Mouse (Mus musculus) forebrain, postnatal 0 days (tissue): Measurements from ENCODE around the gene Sumo3. TPM values are rescaled to one million over a fixed set of nuclear protein-coding genes. Genes with fewer than 3 reads are reported as not detected.
A peak's percentile ranks its signal among the peaks of the same experiment; 100 is the strongest.

Experiments
- ATAC-seq: fragments of 200-750 bp; cut with Nextera tagmentation; 2 replicates; pipeline ENCODE4 v1.8.0; 2017; ENCODE audit warnings: mild to moderate bottlenecking, moderate library complexity
- DNase-seq: peaks from one replicate; pipeline ENCODE4 v3.0.0-alpha.2; 2015
- H3K27ac ChIP-seq: fragments of 300-500 bp; sonication (generic); 2 replicates; pipeline ENCODE4 v1.5.1; 2014; ENCODE audit warnings: low read depth, mild to moderate bottlenecking, antibody characterized with exemption, low read length, moderate library complexity, mixed read lengths
- H3K27me3 ChIP-seq: fragments of 300-500 bp; sonication (generic); 2 replicates; pipeline ENCODE4 v1.6.1; 2014; ENCODE audit warnings: mild to moderate bottlenecking, low read length, mixed read lengths; ENCODE audit not compliant: insufficient read depth
- H3K36me3 ChIP-seq: fragments of 300-500 bp; sonication (generic); 2 replicates; pipeline ENCODE4 v1.6.1; 2014; ENCODE audit warnings: mild to moderate bottlenecking, moderate library complexity; ENCODE audit not compliant: insufficient read depth
- H3K4me1 ChIP-seq: fragments of 300-500 bp; sonication (generic); 2 replicates; pipeline ENCODE4 v1.6.1; 2014; ENCODE audit warnings: antibody characterized with exemption; ENCODE audit not compliant: insufficient read depth
- H3K4me2 ChIP-seq: fragments of 300-500 bp; sonication (generic); 2 replicates; pipeline ENCODE4 v1.6.1; 2014; ENCODE audit warnings: low read depth, mild to moderate bottlenecking, moderate library complexity
- H3K4me3 ChIP-seq: fragments of 300-500 bp; sonication (generic); 2 replicates; pipeline ENCODE4 v1.5.1; 2014; ENCODE audit warnings: low read depth, low read length, mixed read lengths
- H3K9ac ChIP-seq: fragments of 300-500 bp; sonication (generic); 2 replicates; pipeline ENCODE4 v1.6.1; 2014; ENCODE audit warnings: mild to moderate bottlenecking
- H3K9me3 ChIP-seq: fragments of 300-500 bp; sonication (generic); 2 replicates; pipeline ENCODE4 v1.6.1; 2016; ENCODE audit warnings: low read length
- CTCF ChIP-seq: sonication (generic); IDR thresholded peaks from 2 replicates; pipeline ENCODE4 v1.5.1; 2016; ENCODE audit warnings: antibody characterized with exemption, control low read depth, low read depth
- WGBS: fragments of 180-500 bp; shearing (Covaris S2); extraction: QIAGEN DNeasy Blood & Tissue Kit; methylation state at CpG from one replicate; pipeline ENCODE4 v1.1.7; 2014; 5-methylcytosine and 5-hydroxymethylcytosine counted together
- polyA plus RNA-seq: library from polyadenylated mRNA; unstranded; fragments of >200 nt; fragmentation: Nextera tagmentation; extraction: Ambion mirVana; gene quantifications from 2 replicates; pipeline ENCODE4 v1.2.1, GENCODE M21; 2015
- total RNA-seq: library from RNA; depleted of rRNA; stranded (reverse); fragments of >200 nt; gene quantifications from 2 replicates; pipeline ENCODE4 v1.2.3, GENCODE M21; 2014

Gene Sumo3
- total and polyA plus RNA-seq, 2 experiments from 2014 or later: 270 to 381 TPM

GRCm38 (mm10) chr10:77615647-77616046 lies 9.8 kb downstream of the Sumo3 start:
- no peaks in the 10 kb centered on the region for H3K27me3 ChIP-seq
- no peaks in the 10 kb centered on the region for H3K4me1 ChIP-seq
- H3K9me3 ChIP-seq: no peaks in the 10 kb centered on the region
- no peak for TF ChIP-seq CTCF
- no peak overlapping the region for H3K9ac ChIP-seq
- 94% methylated on average over 8 of the region's 8 CpGs for WGBS
- no peak overlapping the region for H3K4me3 ChIP-seq
- H3K27ac ChIP-seq: no peak overlapping the region
- peaks cover 68% of the 10 kb centered on the region for H3K36me3 ChIP-seq
- H3K4me2 ChIP-seq: no peak overlapping the region
- DNase-seq (no peak), ATAC-seq (no peak)

DNA sequence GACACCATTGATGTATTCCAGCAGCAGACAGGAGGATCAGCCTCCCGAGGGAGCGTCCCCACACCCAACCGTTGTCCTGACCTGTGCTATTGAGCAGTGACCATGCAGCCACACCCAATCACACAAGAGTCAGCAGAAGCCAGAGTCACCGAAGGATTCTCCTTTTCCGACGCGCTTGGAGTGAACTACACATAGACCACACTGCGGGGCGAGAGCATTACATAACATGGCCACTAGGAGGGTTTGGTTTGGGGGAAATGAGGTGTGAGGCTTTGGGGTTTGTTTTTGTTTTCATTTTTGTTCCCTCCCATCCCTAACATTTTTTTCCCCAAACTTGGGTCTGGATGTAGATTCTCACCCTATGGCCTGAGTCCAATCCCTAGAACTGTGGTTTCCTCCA lies 10.3 kb downstream of the Sumo3 start:
- Histone ChIP-seq H3K36me3 (peaks cover 63% of the 10 kb centered on the region), H3K4me3 (no peak overlapping the region), H3K9me3 (no peaks in the 10 kb centered on the region), H3K27me3 (no peaks in the 10 kb centered on the region), H3K9ac (no peak overlapping the region), H3K4me1 (no peaks in the 10 kb centered on the region), H3K27ac (no peak overlapping the region), H3K4me2 (no peak overlapping the region)
- peak; percentile 20; the same call in 1 of the 2 replicates for TF ChIP-seq CTCF
- ATAC-seq: no peak
- no peak for DNase-seq
- WGBS: 96% methylated on average over 9 of the region's 9 CpGs

DNA sequence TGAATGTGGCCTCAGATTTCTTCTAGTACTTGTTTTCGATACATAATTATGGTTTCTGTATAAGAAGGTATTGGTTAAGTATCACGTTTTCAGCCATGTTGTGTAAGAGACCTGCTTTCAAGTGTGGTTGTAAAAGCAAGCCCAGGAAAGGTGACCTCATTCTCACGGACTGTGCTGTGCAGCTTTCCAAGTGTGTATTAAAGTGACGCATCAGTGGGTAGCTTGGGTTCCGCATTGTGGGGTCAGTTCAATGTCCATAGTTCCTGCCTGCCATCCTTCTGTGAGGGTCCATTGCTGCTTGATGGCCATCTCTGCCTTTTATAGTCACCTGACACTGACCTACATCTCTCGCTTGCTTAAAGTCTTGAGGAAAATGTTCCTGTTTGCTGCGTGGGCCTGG lies 11.0 kb downstream of the Sumo3 start:
- 94% methylated on average over 7 of the region's 7 CpGs for WGBS
- H3K27me3 ChIP-seq: no peaks in the 10 kb centered on the region
- H3K27ac ChIP-seq: no peak overlapping the region
- no peak overlapping the region for H3K4me3 ChIP-seq
- H3K4me2 ChIP-seq: no peak overlapping the region
- H3K9ac ChIP-seq: no peak overlapping the region
- H3K9me3 ChIP-seq: no peaks in the 10 kb centered on the region
- ATAC-seq (no peak), DNase-seq (no peak)
- H3K36me3 ChIP-seq: peaks cover 55% of the 10 kb centered on the region
- no peak for TF ChIP-seq CTCF
- H3K4me1 ChIP-seq: peaks cover 5% of the 10 kb centered on the region

- WGBS: 79% methylated on average over 8 of the region's 8 CpGs
- no peak for DNase-seq
Measured at GRCm38 (mm10) chr10:77621546-77621945, 15.6 kb downstream of the Sumo3 start.

GRCm38 (mm10) chr10:77622055-77622988 lies 16.4 kb downstream of the Sumo3 start, which contains the start of gene Ube2g2:
Ube2g2 (plus strand) TSS chr10:77622275.
- ATAC-seq (peak; percentile 95), DNase-seq (peak; percentile 97)
- Histone ChIP-seq H3K9ac (peak within 1 kb of the TSS; percentile 90), H3K27me3 (no peaks in the 10 kb centered on the region), H3K9me3 (no peaks in the 10 kb centered on the region), H3K4me2 (peak within 1 kb of the TSS; percentile 74), H3K27ac (peak within 1 kb of the TSS; percentile 92), H3K36me3 (peaks cover 12% of the 10 kb centered on the region), H3K4me3 (peak within 1 kb of the TSS; percentile 97), H3K4me1 (peaks cover 13% of the 10 kb centered on the region)
- 1% methylated on average over 92 of the region's 96 CpGs for WGBS
- TF ChIP-seq CTCF: no peak

More at GRCm38 (mm10) chr10:77621546-77621945, 15.6 kb downstream of the Sumo3 start:
- no peak; the same call in 1 of the 2 replicates for ATAC-seq
- H3K4me3 ChIP-seq: peak overlapping the region; percentile 97
- peak overlapping the region; percentile 92 for H3K27ac ChIP-seq
- TF ChIP-seq CTCF: no peak
- H3K9me3 ChIP-seq: no peaks in the 10 kb centered on the region
- no peaks in the 10 kb centered on the region for H3K27me3 ChIP-seq
- peaks cover 13% of the 10 kb centered on the region for H3K4me1 ChIP-seq
- H3K9ac ChIP-seq: peak overlapping the region; percentile 90
- peak overlapping the region; percentile 74 for H3K4me2 ChIP-seq
- peaks cover 20% of the 10 kb centered on the region for H3K36me3 ChIP-seq

DNA sequence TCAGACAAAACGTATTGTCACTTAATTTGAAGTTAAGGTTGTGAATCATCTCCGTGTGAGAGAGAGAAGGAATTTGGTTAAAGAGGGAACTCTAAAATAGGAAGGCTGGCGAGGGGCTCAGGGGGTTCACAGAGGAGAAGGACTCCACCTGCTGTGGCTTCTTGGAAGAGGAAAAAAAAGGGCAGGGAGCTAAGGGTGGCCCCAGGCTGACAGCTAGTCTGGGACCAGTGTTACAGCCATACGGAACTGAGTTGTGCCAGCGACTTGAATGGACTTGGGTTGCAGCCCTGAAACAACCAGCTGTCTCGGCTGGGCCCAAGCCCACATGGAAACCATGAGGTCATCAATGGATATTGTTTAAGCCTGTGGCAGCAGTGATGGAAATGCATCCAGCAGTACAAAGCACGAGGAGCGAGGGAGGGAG lies 17.2 kb downstream of the Sumo3 start:
- peak; percentile 74 for DNase-seq
- 0 out of 2 replicates have a peak, but pooled peaks have one; percentile 14 for TF ChIP-seq CTCF
- peak; percentile 48 for ATAC-seq
- Histone ChIP-seq H3K27me3 (no peaks in the 10 kb centered on the region), H3K4me1 (peaks cover 13% of the 10 kb centered on the region), H3K9me3 (no peaks in the 10 kb centered on the region), H3K9ac (peak overlapping the region; percentile 90), H3K4me2 (peak overlapping the region; percentile 74), H3K36me3 (peaks cover 6% of the 10 kb centered on the region; the same call in 1 of the 2 replicates), H3K4me3 (peak overlapping the region; percentile 97), H3K27ac (peak overlapping the region; percentile 24)
- WGBS: 1% methylated on average over 8 of the region's 8 CpGs
